ENCODE assay signal across 8 mouse cellular contexts in the genomic region with DNA sequence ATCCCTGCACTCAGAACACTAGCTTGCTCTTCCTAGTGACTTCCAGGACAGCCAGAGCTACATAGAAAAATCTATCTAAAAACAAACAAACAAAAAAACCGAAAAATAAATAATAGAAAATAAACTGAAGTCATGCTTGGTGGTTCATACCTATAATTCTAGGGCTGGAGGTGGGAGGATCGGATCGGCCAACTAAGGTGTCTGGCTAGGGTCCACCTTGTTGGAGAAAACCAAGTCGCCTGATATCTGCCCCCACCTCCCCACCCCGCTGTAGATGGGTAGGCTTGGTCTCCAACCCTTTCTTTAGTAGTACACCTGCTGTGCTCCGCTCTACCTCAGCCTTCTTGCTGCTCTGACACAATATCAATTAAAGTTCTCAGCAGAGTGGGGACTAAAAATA. TPM values are rescaled to one million over a fixed set of nuclear protein-coding genes. Genes with fewer than 3 reads are reported as not detected.
DNase-seq lines count a peak whose midpoint lies in the region; ATAC-seq and TF ChIP-seq lines count a peak whose summit lies in the region.

No protein-coding gene starts in this region.

- no peak for ATAC-seq in heart, embryonic 16.5 days (replicated peaks; ENCODE audit: extremely low read depth, insufficient read depth, low FRiP score)
- ATAC-seq in liver, embryonic 15.5 days (ENCODE audit: insufficient read depth) = no peak

- H3K4me3 ChIP-seq in CH12.LX (replicated peaks in 1 of 3; ENCODE audit: low read depth in 2 of 3, low read length in 2 of 3, poor library complexity in 1 of 3) = peak overlapping the region; percentile 76 to 98 (median 80)
- H3K4me3 ChIP-seq in heart, embryonic 16.5 days (ENCODE audit: low read length) = peak overlapping the region; percentile 95
- H3K4me3 ChIP-seq in liver, embryonic 15.5 days (replicated peaks) = peak overlapping the region; percentile 97

- no peak for TF ChIP-seq EP300 in CH12.LX (IDR thresholded peaks at IDR 0.05; ENCODE audit: low read length)

- peak; percentile 82 for DNase-seq in heart, adult 11 months
- no peak for DNase-seq in heart, postnatal 4 days
- no peak for DNase-seq in CH12.LX (ENCODE audit: extremely low read depth)
- no peak for DNase-seq in gastrocnemius, adult 8-10 months (ENCODE audit: low spot score in 2 of 2)
- DNase-seq in thymus, postnatal 36 days = no peak
- DNase-seq in frontal cortex, postnatal 36 days (ENCODE audit: low spot score in 2 of 2) = no peak

- no peaks in the 10 kb centered on the region for H3K27me3 ChIP-seq in CH12.LX (replicated peaks)
- no peaks in the 10 kb centered on the region for H3K27me3 ChIP-seq in heart, embryonic 16.5 days (ENCODE audit: control insufficient read depth, insufficient read depth, low read length)
- H3K27me3 ChIP-seq in liver, embryonic 15.5 days = no peaks in the 10 kb centered on the region

- in situ Hi-C loops in CH12.LX (cut with MboI; ENCODE audit: low pct_ligation_motif_present, low pct_unique_long_range_greater_than_20kb, low sequenced_read_pairs) = no loop called here

- H3K27ac ChIP-seq in CH12.LX (ENCODE audit: insufficient read depth, low read depth) = no peak overlapping the region
- H3K27ac ChIP-seq in heart, embryonic 16.5 days (ENCODE audit: low read length) = peak overlapping the region; percentile 94
- H3K27ac ChIP-seq in liver, embryonic 15.5 days (replicated peaks) = no peak overlapping the region

- H3K9ac ChIP-seq in CH12.LX (ENCODE audit: insufficient read depth, low read depth) = peak overlapping the region; percentile 94
- peak overlapping the region; percentile 99 for H3K9ac ChIP-seq in heart, embryonic 16.5 days (ENCODE audit: low read length)
- H3K9ac ChIP-seq in liver, embryonic 15.5 days = peak overlapping the region; percentile 91

- H3K36me3 ChIP-seq in CH12.LX (replicated peaks in 1 of 2; ENCODE audit: control insufficient read depth in 1 of 2, insufficient read depth in 1 of 2, low read length in 1 of 2) = peaks cover 31 to 55% of the 10 kb centered on the region in 2 experiments
- peaks cover 21% of the 10 kb centered on the region for H3K36me3 ChIP-seq in heart, embryonic 16.5 days (ENCODE audit: control insufficient read depth, insufficient read depth)
- peaks cover 21% of the 10 kb centered on the region; the same call in 1 of the 2 replicates for H3K36me3 ChIP-seq in liver, embryonic 15.5 days (replicated peaks)

- H3K9me3 ChIP-seq in CH12.LX (replicated peaks; ENCODE audit: low read length) = no peaks in the 10 kb centered on the region
- no peaks in the 10 kb centered on the region for H3K9me3 ChIP-seq in heart, embryonic 16.5 days (replicated peaks; ENCODE audit: control insufficient read depth, low read length)
- H3K9me3 ChIP-seq in liver, embryonic 15.5 days (replicated peaks) = no peaks in the 10 kb centered on the region

- H3K79me2 ChIP-seq in CH12.LX (replicated peaks; ENCODE audit: control insufficient read depth, extremely low read depth, insufficient read depth, poor library complexity, severe bottlenecking) = peaks cover 33% of the 10 kb centered on the region

- peaks cover 0 to 42% of the 10 kb centered on the region in 2 experiments; a peak in 3 of 4 replicates for H3K4me1 ChIP-seq in CH12.LX (ENCODE audit: control insufficient read depth in 1 of 2, insufficient read depth in 2 of 2)
- H3K4me1 ChIP-seq in heart, embryonic 16.5 days (ENCODE audit: control insufficient read depth, insufficient read depth, low read length) = peaks cover 16% of the 10 kb centered on the region
- peaks cover 42% of the 10 kb centered on the region for H3K4me1 ChIP-seq in liver, embryonic 15.5 days (replicated peaks)

- dilution Hi-C loops in CH12.LX (cut with MboI; ENCODE audit: extremely low pct_ligation_motif_present, extremely low pct_unique_long_range_greater_than_20kb, low sequenced_read_pairs) = no loop called here

- TF ChIP-seq RAD21 in CH12.LX (IDR thresholded peaks at IDR 0.05; ENCODE audit: low read depth, low read length) = no peak

- WGBS in heart, embryonic 16.5 days = 37% methylated on average over 6 of the region's 6 CpGs
- 46% methylated on average over 6 of the region's 6 CpGs for WGBS in liver, embryonic 15.5 days (ENCODE audit: insufficient replicate concordance)

- no peak for TF ChIP-seq CTCF in CH12.LX (conservative IDR thresholded peaks at IDR 0.05 in 1 of 2, IDR thresholded peaks at IDR 0.05 in 1 of 2; ENCODE audit: low read depth in 2 of 2, low read length in 2 of 2)

- H3K4me2 ChIP-seq in CH12.LX (ENCODE audit: insufficient read depth, low read depth, poor library complexity, severe bottlenecking) = peak overlapping the region; percentile 52
- peak overlapping the region; percentile 89 for H3K4me2 ChIP-seq in heart, embryonic 16.5 days (ENCODE audit: low read depth, low read length)
- H3K4me2 ChIP-seq in liver, embryonic 15.5 days = peak overlapping the region; percentile 74

- TF ChIP-seq POLR2A in CH12.LX (IDR thresholded peaks at IDR 0.05; ENCODE audit: low read depth, low read length) = no peak

TF ChIP-seq in CH12.LX, 34 proteins besides CTCF, POLR2A, EP300 and RAD21:
- TF ChIP-seq CHD1 (IDR thresholded peaks at IDR 0.05; ENCODE audit: low read depth, low read length) (0 out of 2 replicates have a peak, but pooled peaks have one; percentile 15), ZC3H11A (IDR thresholded peaks at IDR 0.05; ENCODE audit: low read depth, low read length) (no peak)

RNA-seq across cellular contexts. Expression of gene Lig3, which starts 1.3 kb away (rescaled TPM):
- 10 to 100 TPM; 24.6 to 25.8 TPM for total RNA-seq in heart, postnatal 4 days (2021)
- total RNA-seq in CH12.LX (2012; rRNA removed) (45.2 and 63.5 TPM in 2 replicates), CH12.LX (2014; rRNA removed) (40.9 and 45.7 TPM in 2 replicates)
- 97.4 and 101 TPM in 2 replicates for polyA plus RNA-seq in CH12.LX (2012; ENCODE audit: insufficient read length, low read depth)
- polyA plus RNA-seq in heart, embryonic 16.5 days (2015; fragmentation: Nextera tagmentation; extraction: Ambion mirVana) = 16.6 and 17.6 TPM in 2 replicates
- polyA plus RNA-seq in liver, embryonic 15.5 days (2015; fragmentation: Nextera tagmentation; extraction: Ambion mirVana) = 6.6 and 8.4 TPM in 2 replicates
- total RNA-seq in gastrocnemius, adult 8-10 months (2022) = 10 to 100 TPM; 19.6 to 25.6 (median 21.3) TPM

RNA-seq across cellular contexts. Expression of gene Zfp830, which starts 18.1 kb away (rescaled TPM):
- total RNA-seq in heart, postnatal 4 days (2021) = 10 to 100 TPM; 16.5 to 17.4 TPM
- total RNA-seq in CH12.LX (2012; rRNA removed) (32.4 and 39.9 TPM in 2 replicates), CH12.LX (2014; rRNA removed) (28.7 and 29.9 TPM in 2 replicates)
- polyA plus RNA-seq in CH12.LX (2012; ENCODE audit: insufficient read length, low read depth) = 38.7 and 44.2 TPM in 2 replicates
- 28.3 and 30.4 TPM in 2 replicates for polyA plus RNA-seq in heart, embryonic 16.5 days (2015; fragmentation: Nextera tagmentation; extraction: Ambion mirVana)
- polyA plus RNA-seq in liver, embryonic 15.5 days (2015; fragmentation: Nextera tagmentation; extraction: Ambion mirVana) = 17.1 and 17.4 TPM in 2 replicates
- 10 to 100 TPM; 12.0 to 14.7 (median 13.7) TPM for total RNA-seq in gastrocnemius, adult 8-10 months (2022)

RNA-seq across cellular contexts. Expression of gene Cct6b, which starts 18.1 kb away (rescaled TPM):
- total RNA-seq in heart, postnatal 4 days (2021) = under 1 TPM in 1 of 2 experiments, not detected in 1; 0.27 TPM
- total RNA-seq in CH12.LX (2012; rRNA removed) = 0.25 and 0.64 TPM in 2 replicates
- total RNA-seq in CH12.LX (2014; rRNA removed) = 0.44 and 0.58 TPM in 2 replicates
- polyA plus RNA-seq in CH12.LX (2012; ENCODE audit: insufficient read length, low read depth) = 0.24 and 0.27 TPM in 2 replicates
- 0.14 and 0.25 TPM in 2 replicates for polyA plus RNA-seq in heart, embryonic 16.5 days (2015; fragmentation: Nextera tagmentation; extraction: Ambion mirVana)
- 0.08 and 0.10 TPM in 2 replicates for polyA plus RNA-seq in liver, embryonic 15.5 days (2015; fragmentation: Nextera tagmentation; extraction: Ambion mirVana)
- under 1 TPM in 3 of 4 experiments, not detected in 1; 0.22 to 0.34 (median 0.32) TPM for total RNA-seq in gastrocnemius, adult 8-10 months (2022)
